Mouse (Mus musculus) small intestine, adult 2 months (tissue): ENCODE measurements at regions not wholly inside any gene's neighbourhood (a gene's known extent, or its start where the extent isn't known, plus 50 kb on each side); places are given as distances from the start of the nearest gene placed in this dataset.

Experiments
- CTCF ChIP-seq: fragments of 200-500 bp; IDR thresholded peaks from 2 replicates; pipeline ENCODE4 v1.5.1; 2012; ENCODE audit warnings: low read depth, mild to moderate bottlenecking, control low read depth, inconsistent platforms, low read length, moderate library complexity, mixed read lengths; ENCODE audit not compliant: insufficient replicate concordance, insufficient read length; ENCODE audit errors: extremely low read depth
- POLR2A ChIP-seq: fragments of 200-500 bp; IDR thresholded peaks from 2 replicates; pipeline ENCODE4 v1.6.1; 2012; ENCODE audit warnings: low read depth, mild to moderate bottlenecking, control low read depth, inconsistent platforms, low read length, moderate library complexity

DNA sequence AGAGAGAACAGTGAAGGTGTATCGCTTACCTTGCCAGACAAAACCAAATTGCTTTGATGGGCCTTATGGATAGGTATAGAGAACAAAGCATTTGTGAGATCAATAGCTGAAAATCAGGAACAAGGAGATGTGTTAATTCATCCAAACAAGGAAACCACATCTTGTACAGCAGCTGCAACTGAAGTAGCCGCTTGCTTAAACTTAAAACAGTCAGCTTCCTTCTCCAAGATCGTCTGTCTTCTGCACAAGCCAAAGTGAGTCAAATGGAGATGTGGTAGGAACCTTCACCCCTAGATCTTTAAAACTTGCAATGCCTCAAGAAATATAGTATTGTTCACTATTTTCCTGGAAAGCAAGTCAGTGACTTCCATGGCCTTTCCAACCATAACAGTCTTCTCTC, 95.6 kb upstream of the Pcgf5 start:
- no peak for TF ChIP-seq POLR2A
- no peak for TF ChIP-seq CTCF
